ENCODE assay signal across 25 mouse cellular contexts in the genomic region with DNA sequence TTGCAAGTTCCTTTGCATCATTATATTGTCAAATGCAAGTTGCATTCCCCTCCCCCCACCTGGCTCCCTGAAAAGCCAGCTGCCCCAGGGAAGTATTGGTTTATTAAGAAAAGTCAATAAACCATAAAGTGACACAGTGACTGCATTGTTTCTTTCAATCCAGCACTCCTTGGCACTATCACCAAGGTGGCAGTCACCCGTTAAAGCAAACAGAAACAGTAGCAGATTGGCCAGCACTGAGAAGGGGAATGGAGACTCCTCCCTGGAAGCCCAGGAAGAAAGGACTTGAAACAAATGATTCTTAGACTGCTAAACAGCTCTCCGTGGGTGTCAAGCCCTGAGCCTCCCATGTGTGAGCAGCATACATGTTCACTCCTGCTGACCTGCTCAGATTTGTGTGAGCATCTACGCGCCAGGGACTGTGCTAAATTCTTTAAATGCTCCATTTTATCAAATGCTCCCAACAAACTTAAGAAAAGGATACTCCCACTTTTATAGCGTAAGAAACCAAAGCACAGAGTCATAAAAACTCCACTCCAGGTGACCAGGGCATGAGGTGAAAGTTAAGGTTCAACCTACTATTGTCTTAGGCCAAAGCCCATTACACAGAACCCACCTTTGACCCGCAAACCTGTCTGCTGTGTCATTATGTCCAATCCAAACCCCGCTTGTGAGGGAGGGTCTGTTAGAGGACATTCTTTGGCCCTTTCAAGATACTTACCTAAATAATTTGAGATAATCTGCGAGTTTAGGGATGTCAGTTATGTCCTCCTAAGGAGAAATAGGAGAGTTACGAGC. TPM values are rescaled to one million over a fixed set of nuclear protein-coding genes. Genes with fewer than 3 reads are reported as not detected.
DNase-seq lines count a peak whose midpoint lies in the region; ATAC-seq and TF ChIP-seq lines count a peak whose summit lies in the region.
"Had no signal": no experiment of that assay in that cellular context is flagged by ENCODE, and none has a peak within 500 bp of the region (broad histone marks: within the 10 kb centered on the region; RNA-seq: fewer than 3 reads in every experiment).

No protein-coding gene starts in this region.

- no peak overlapping the region for H3K4me3 ChIP-seq in limb, embryonic 11.5 days (ENCODE audit: low read depth, low read length)
- no peak overlapping the region for H3K4me3 ChIP-seq in limb, embryonic 10.5 days
- H3K4me3 ChIP-seq in intestine, embryonic 15.5 days (replicated peaks): no peak overlapping the region
- H3K4me3 ChIP-seq in forebrain, embryonic 11.5 days (ENCODE audit: low read depth, low read length): no peak overlapping the region
- no peak overlapping the region for H3K4me3 ChIP-seq in forebrain, postnatal 0 days (ENCODE audit: low read depth, low read length)
- H3K4me3 ChIP-seq: embryonic facial prominence, embryonic 10.5 days; forebrain, embryonic 12.5 days; heart, embryonic 13.5 days; limb, embryonic 13.5 days; liver, embryonic 15.5 days had no signal

- TF ChIP-seq CTCF in brain, embryonic 14.5 days (IDR thresholded peaks at IDR 0.05; ENCODE audit: borderline replicate concordance, extremely low read depth, insufficient read depth, insufficient read length): no peak
- TF ChIP-seq CTCF in forebrain, postnatal 0 days (IDR thresholded peaks at IDR 0.05; ENCODE audit: low read depth): no peak

- WGBS in limb, embryonic 11.5 days: 77% methylated on average over 9 of the region's 9 CpGs
- WGBS in limb, embryonic 10.5 days: 82% methylated on average over 9 of the region's 9 CpGs
- WGBS in intestine, embryonic 15.5 days: 40% methylated on average over 9 of the region's 9 CpGs
- 28% methylated on average over 9 of the region's 9 CpGs for WGBS in large intestine, adult 2 months
- WGBS in forebrain, embryonic 11.5 days: 71% methylated on average over 9 of the region's 9 CpGs
- WGBS in forebrain, postnatal 0 days: 74% methylated on average over 9 of the region's 9 CpGs

- no peak for DNase-seq in limb, embryonic 11.5 days (ENCODE audit: low spot score)
- no peak for DNase-seq in limb, embryonic 10.5 days (ENCODE audit: low spot score)
- peak; percentile 13 for DNase-seq in brain, embryonic 14.5 days (ENCODE audit: low read depth)
- DNase-seq in large intestine, adult 2 months (ENCODE audit: low read depth, low spot score): peak; percentile 89
- DNase-seq in cerebellum, adult 9-10 months: no peak
- DNase-seq in forebrain, embryonic 11.5 days (ENCODE audit: low spot score): no peak
- DNase-seq in forebrain, postnatal 0 days: no peak
- DNase-seq: B cell, adult 2 months; cerebellum, adult 8-10 months; gastrocnemius, postnatal 14 days; heart, adult 18-20 months; heart, postnatal 36 days; right cerebral cortex, adult 18-20 months; spleen, adult 18-20 months had no signal

- no peaks in the 10 kb centered on the region for H3K27me3 ChIP-seq in limb, embryonic 11.5 days (ENCODE audit: control insufficient read depth, insufficient read depth, low read length)
- no peaks in the 10 kb centered on the region for H3K27me3 ChIP-seq in limb, embryonic 10.5 days (ENCODE audit: low read depth, poor library complexity, severe bottlenecking)
- no peaks in the 10 kb centered on the region for H3K27me3 ChIP-seq in intestine, embryonic 15.5 days (replicated peaks)
- no peaks in the 10 kb centered on the region for H3K27me3 ChIP-seq in forebrain, embryonic 11.5 days (ENCODE audit: control insufficient read depth, insufficient read depth, low read length)
- no peaks in the 10 kb centered on the region for H3K27me3 ChIP-seq in forebrain, postnatal 0 days (ENCODE audit: insufficient read depth, low read length)
- H3K27me3 ChIP-seq: forebrain, embryonic 12.5 days; heart, embryonic 13.5 days; limb, embryonic 13.5 days; liver, embryonic 15.5 days had no signal

- no peak overlapping the region for H3K4me2 ChIP-seq in limb, embryonic 11.5 days (ENCODE audit: low read depth, severe bottlenecking)
- H3K4me2 ChIP-seq in intestine, embryonic 15.5 days (replicated peaks): peak overlapping the region; percentile 35; the same call in 1 of the 2 replicates
- H3K4me2 ChIP-seq in forebrain, embryonic 11.5 days (ENCODE audit: low read depth, low read length, severe bottlenecking): no peak overlapping the region
- no peak overlapping the region for H3K4me2 ChIP-seq in forebrain, postnatal 0 days (ENCODE audit: low read depth)
- H3K4me2 ChIP-seq: forebrain, embryonic 12.5 days; heart, embryonic 13.5 days; hindbrain, embryonic 14.5 days; limb, embryonic 13.5 days; liver, embryonic 15.5 days; midbrain, embryonic 11.5 days had no signal

- H3K4me1 ChIP-seq in limb, embryonic 11.5 days (ENCODE audit: control insufficient read depth, insufficient read depth, low read length): no peaks in the 10 kb centered on the region
- no peaks in the 10 kb centered on the region for H3K4me1 ChIP-seq in limb, embryonic 10.5 days
- H3K4me1 ChIP-seq in intestine, embryonic 15.5 days (replicated peaks): no peaks in the 10 kb centered on the region
- 0 out of 2 replicates have a peak, but pooled peaks cover 2% of the 10 kb centered on the region for H3K4me1 ChIP-seq in forebrain, embryonic 11.5 days (replicated peaks; ENCODE audit: control insufficient read depth, insufficient read depth, low read length)
- H3K4me1 ChIP-seq in forebrain, postnatal 0 days (ENCODE audit: insufficient read depth): no peaks in the 10 kb centered on the region
- H3K4me1 ChIP-seq: embryonic facial prominence, embryonic 10.5 days; forebrain, embryonic 12.5 days; liver, embryonic 15.5 days had no signal

- H3K36me3 ChIP-seq in limb, embryonic 11.5 days (ENCODE audit: control insufficient read depth, insufficient read depth, low read length): no peaks in the 10 kb centered on the region
- H3K36me3 ChIP-seq in limb, embryonic 10.5 days: no peaks in the 10 kb centered on the region
- no peaks in the 10 kb centered on the region for H3K36me3 ChIP-seq in intestine, embryonic 15.5 days
- H3K36me3 ChIP-seq in forebrain, embryonic 11.5 days (ENCODE audit: control insufficient read depth, insufficient read depth, low read length): no peaks in the 10 kb centered on the region
- H3K36me3 ChIP-seq in forebrain, postnatal 0 days (ENCODE audit: insufficient read depth): no peaks in the 10 kb centered on the region
- H3K36me3 ChIP-seq: embryonic facial prominence, embryonic 10.5 days; forebrain, embryonic 12.5 days; heart, embryonic 13.5 days; limb, embryonic 13.5 days; liver, embryonic 15.5 days had no signal

- H3K27ac ChIP-seq in limb, embryonic 11.5 days (replicated peaks; ENCODE audit: low read depth, low read length): no peak overlapping the region
- no peak overlapping the region for H3K27ac ChIP-seq in limb, embryonic 10.5 days
- peak overlapping the region; percentile 88 for H3K27ac ChIP-seq in intestine, embryonic 15.5 days
- H3K27ac ChIP-seq in forebrain, embryonic 11.5 days (ENCODE audit: low read depth, low read length): no peak overlapping the region
- H3K27ac ChIP-seq in forebrain, postnatal 0 days (ENCODE audit: low read depth, low read length): no peak overlapping the region
- H3K27ac ChIP-seq: embryonic facial prominence, embryonic 10.5 days; forebrain, embryonic 12.5 days; heart, embryonic 13.5 days; hindbrain, embryonic 14.5 days; limb, embryonic 13.5 days; liver, embryonic 15.5 days had no signal

- TF ChIP-seq POLR2A in brain, embryonic 14.5 days (IDR thresholded peaks at IDR 0.05; ENCODE audit: borderline replicate concordance, extremely low read depth, insufficient read depth, insufficient read length, poor library complexity, severe bottlenecking): no peak

- H3K9ac ChIP-seq in limb, embryonic 11.5 days (ENCODE audit: low read length): no peak overlapping the region
- no peak overlapping the region for H3K9ac ChIP-seq in intestine, embryonic 15.5 days
- H3K9ac ChIP-seq in forebrain, embryonic 11.5 days (ENCODE audit: low read length): no peak overlapping the region
- H3K9ac ChIP-seq in forebrain, postnatal 0 days: no peak overlapping the region
- H3K9ac ChIP-seq: forebrain, embryonic 12.5 days; heart, embryonic 13.5 days; hindbrain, embryonic 14.5 days; limb, embryonic 13.5 days; liver, embryonic 15.5 days had no signal

- H3K9me3 ChIP-seq in limb, embryonic 11.5 days (ENCODE audit: control insufficient read depth, low read length): no peaks in the 10 kb centered on the region
- no peaks in the 10 kb centered on the region for H3K9me3 ChIP-seq in limb, embryonic 10.5 days (replicated peaks)
- no peaks in the 10 kb centered on the region for H3K9me3 ChIP-seq in intestine, embryonic 15.5 days
- no peaks in the 10 kb centered on the region for H3K9me3 ChIP-seq in forebrain, embryonic 11.5 days (ENCODE audit: control insufficient read depth, low read length)
- H3K9me3 ChIP-seq in forebrain, postnatal 0 days (ENCODE audit: low read length): no peaks in the 10 kb centered on the region
- H3K9me3 ChIP-seq: embryonic facial prominence, embryonic 10.5 days; forebrain, embryonic 12.5 days; heart, embryonic 13.5 days; limb, embryonic 13.5 days; liver, embryonic 15.5 days had no signal

- 0 out of 2 replicates have a peak, but pooled peaks have one; percentile 17 for ATAC-seq in limb, embryonic 11.5 days (ENCODE audit: insufficient number of reproducible peaks, low FRiP score, low TSS enrichment, low read depth)
- peak; percentile 87 for ATAC-seq in intestine, embryonic 15.5 days
- ATAC-seq in forebrain, embryonic 11.5 days (replicated peaks; ENCODE audit: low FRiP score): no peak
- no peak for ATAC-seq in forebrain, postnatal 0 days

RNA-seq across cellular contexts. Expression of a gene that starts 23.4 kb away (rescaled TPM):
- 15.6 and 17.5 TPM in 2 replicates for polyA plus RNA-seq in limb, embryonic 11.5 days (2014; fragmentation: Nextera tagmentation; extraction: Ambion mirVana)
- polyA plus RNA-seq in limb, embryonic 10.5 days (2016; fragmentation: Nextera tagmentation; extraction: Ambion mirVana): 12.1 and 17.3 TPM in 2 replicates
- 0.18 and 0.36 TPM in 2 replicates for polyA plus RNA-seq in brain, embryonic 14.5 days (2012; rRNA removed)
- polyA plus RNA-seq in intestine, embryonic 15.5 days (2015; fragmentation: Nextera tagmentation; extraction: Ambion mirVana): 45.1 and 46.1 TPM in 2 replicates
- 15.7 and 25.2 TPM in 2 replicates for polyA plus RNA-seq in large intestine, adult 2 months (2012; rRNA removed)
- 3.2 TPM in 2 replicates for polyA plus RNA-seq in forebrain, embryonic 11.5 days (2014; fragmentation: Nextera tagmentation; extraction: Ambion mirVana)
- not detected in 2 replicates for total RNA-seq in forebrain, postnatal 0 days (2014; rRNA removed)
- not detected in 2 replicates for polyA plus RNA-seq in forebrain, postnatal 0 days (2015; fragmentation: Nextera tagmentation; extraction: Ambion mirVana)
- total RNA-seq: adrenal gland, adult 18-20 months; common myeloid progenitor, adult 5-6 weeks; gastrocnemius, postnatal 14 days; heart, adult 18-20 months; heart, postnatal 36 days; monocyte, adult 5-6 weeks had no signal
- polyA plus RNA-seq: hindbrain, embryonic 14.5 days; liver, embryonic 15.5 days had no signal

RNA-seq across cellular contexts. Expression of a gene that starts 41.6 kb away (rescaled TPM):
- 0.14 and 0.60 TPM in 2 replicates for polyA plus RNA-seq in limb, embryonic 11.5 days (2014; fragmentation: Nextera tagmentation; extraction: Ambion mirVana)
- 1.1 and 2.4 TPM in 2 replicates for polyA plus RNA-seq in limb, embryonic 10.5 days (2016; fragmentation: Nextera tagmentation; extraction: Ambion mirVana)
- 0.11 and 0.21 TPM in 2 replicates for polyA plus RNA-seq in brain, embryonic 14.5 days (2012; rRNA removed)
- 9.8 and 10.9 TPM in 2 replicates for polyA plus RNA-seq in intestine, embryonic 15.5 days (2015; fragmentation: Nextera tagmentation; extraction: Ambion mirVana)
- 1.6 and 2.3 TPM in 2 replicates for polyA plus RNA-seq in large intestine, adult 2 months (2012; rRNA removed)
- 0.24 and 0.44 TPM in 2 replicates for polyA plus RNA-seq in forebrain, embryonic 11.5 days (2014; fragmentation: Nextera tagmentation; extraction: Ambion mirVana)
- total RNA-seq in forebrain, postnatal 0 days (2014; rRNA removed): 0.46 and 1.5 TPM in 2 replicates
- 0.30 and 0.47 TPM in 2 replicates for polyA plus RNA-seq in forebrain, postnatal 0 days (2015; fragmentation: Nextera tagmentation; extraction: Ambion mirVana)
- total RNA-seq: gastrocnemius, postnatal 14 days; monocyte, adult 5-6 weeks had no signal

Comparison
In these comparisons a context has a peak if more than half of its experiments do, and no peak if none do; other contexts are left out.
1. ATAC-seq: peak in limb, embryonic 11.5 days (single experiment) and intestine, embryonic 15.5 days (single experiment); none in forebrain, embryonic 11.5 days (single experiment) and forebrain, postnatal 0 days (single experiment).
2. DNase-seq: peak in brain, embryonic 14.5 days (single experiment) and large intestine, adult 2 months (single experiment); none in limb, embryonic 11.5 days (single experiment), limb, embryonic 10.5 days (single experiment), cerebellum, adult 9-10 months (single experiment), forebrain, embryonic 11.5 days (single experiment) and forebrain, postnatal 0 days (single experiment).